ENCODE assay signal across 43 mouse cellular contexts in the genomic region with DNA sequence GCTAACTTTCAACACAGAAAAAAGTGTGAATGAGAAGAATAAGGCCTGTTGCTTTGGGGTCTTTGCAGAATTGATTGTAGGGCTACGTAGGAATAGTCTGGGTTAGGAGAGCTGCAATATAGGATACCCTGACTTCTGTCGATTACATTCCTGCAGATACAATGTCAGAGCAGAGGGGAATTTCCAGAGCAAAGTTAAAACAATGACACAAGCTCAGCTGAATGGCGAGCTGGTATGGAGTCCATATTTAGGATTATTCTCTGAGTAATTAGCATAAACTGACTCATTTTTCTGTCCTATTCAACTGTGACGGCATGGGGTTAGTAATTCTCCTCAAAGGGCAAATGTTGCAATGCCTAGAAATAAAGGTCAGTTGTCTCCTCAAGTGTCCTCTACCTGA. TPM values are rescaled to one million over a fixed set of nuclear protein-coding genes. Genes with fewer than 3 reads are reported as not detected.
"Had no signal": no experiment of that assay in that cellular context is flagged by ENCODE, and none has a peak within 500 bp of the region (broad histone marks: within the 10 kb centered on the region; RNA-seq: fewer than 3 reads in every experiment).

No protein-coding gene starts in this region.

- H3K4me1 ChIP-seq: heart, embryonic 13.5 days; heart, embryonic 15.5 days; hindbrain, embryonic 13.5 days; hindbrain, embryonic 15.5 days; kidney, embryonic 15.5 days; limb, embryonic 13.5 days; limb, embryonic 15.5 days; liver, embryonic 13.5 days; liver, embryonic 15.5 days had no signal

- H3K27me3 ChIP-seq: heart, embryonic 13.5 days; heart, embryonic 15.5 days; hindbrain, embryonic 13.5 days; hindbrain, embryonic 15.5 days; kidney, embryonic 15.5 days; limb, embryonic 13.5 days; limb, embryonic 15.5 days; liver, embryonic 13.5 days; liver, embryonic 15.5 days had no signal

- H3K4me3 ChIP-seq: heart, adult 2 months; heart, embryonic 13.5 days; heart, embryonic 15.5 days; hindbrain, embryonic 13.5 days; hindbrain, embryonic 15.5 days; kidney, embryonic 15.5 days; limb, embryonic 13.5 days; limb, embryonic 15.5 days; liver, embryonic 13.5 days; liver, embryonic 15.5 days had no signal

- H3K4me2 ChIP-seq: heart, embryonic 11.5 days; heart, embryonic 13.5 days; heart, embryonic 15.5 days; hindbrain, embryonic 13.5 days; hindbrain, embryonic 15.5 days; kidney, embryonic 15.5 days; limb, embryonic 13.5 days; limb, embryonic 15.5 days; liver, embryonic 11.5 days; liver, embryonic 13.5 days; liver, embryonic 15.5 days had no signal

- DNase-seq: gastrocnemius, postnatal 14 days; gastrocnemius, postnatal 36 days; heart, adult 11 months; heart, adult 2 months; heart, postnatal 14 days; heart, postnatal 36 days; kidney, adult 18-20 months; kidney, adult 8-10 months; kidney, postnatal 14 days; kidney, postnatal 36 days; layer of hippocampus, adult 9-11 months; layer of hippocampus, postnatal 36 days; left cerebral cortex, postnatal 4 days; liver, embryonic 13.5 days had no signal

- H3K27ac ChIP-seq: heart, adult 2 months; heart, embryonic 13.5 days; heart, embryonic 15.5 days; hindbrain, embryonic 13.5 days; hindbrain, embryonic 15.5 days; hindbrain, postnatal 0 days; kidney, embryonic 15.5 days; kidney, postnatal 0 days; limb, embryonic 13.5 days; limb, embryonic 15.5 days; liver, embryonic 13.5 days; liver, embryonic 15.5 days had no signal

- ATAC-seq: hindbrain, postnatal 0 days; intestine, postnatal 0 days had no signal

- H3K36me3 ChIP-seq: heart, embryonic 13.5 days; heart, embryonic 15.5 days; hindbrain, embryonic 13.5 days; hindbrain, embryonic 15.5 days; kidney, embryonic 15.5 days; limb, embryonic 13.5 days; limb, embryonic 15.5 days; liver, embryonic 13.5 days; liver, embryonic 15.5 days had no signal

- H3K9me3 ChIP-seq: heart, embryonic 13.5 days; heart, embryonic 15.5 days; hindbrain, embryonic 13.5 days; hindbrain, embryonic 15.5 days; kidney, embryonic 15.5 days; limb, embryonic 13.5 days; limb, embryonic 15.5 days; liver, embryonic 13.5 days; liver, embryonic 15.5 days had no signal

- H3K9ac ChIP-seq: heart, embryonic 13.5 days; heart, embryonic 15.5 days; hindbrain, embryonic 13.5 days; hindbrain, embryonic 15.5 days; kidney, embryonic 15.5 days; limb, embryonic 13.5 days; limb, embryonic 15.5 days; liver, embryonic 13.5 days; liver, embryonic 15.5 days had no signal

RNA-seq across cellular contexts. Expression of gene Gc, which starts 12.8 kb away (rescaled TPM):
- total RNA-seq: gastrocnemius, postnatal 14 days; heart, adult 2 months; heart, postnatal 14 days; heart, postnatal 36 days; hematopoietic stem cell, adult 5-6 weeks; layer of hippocampus, adult 18-20 months; layer of hippocampus, adult 8-10 months; layer of hippocampus, postnatal 14 days; layer of hippocampus, postnatal 36 days; left cerebral cortex, adult 18-20 months; left cerebral cortex, adult 8-10 months; left cerebral cortex, postnatal 10 days; left cerebral cortex, postnatal 25 days; left cerebral cortex, postnatal 4 days had no signal
- polyA plus RNA-seq: heart, postnatal 0 days; hindbrain, embryonic 11.5 days; hindbrain, embryonic 13.5 days; large intestine, adult 2 months; limb, embryonic 11.5 days; limb, embryonic 13.5 days had no signal

RNA-seq across cellular contexts. Expression of gene Npffr2, which starts 56.7 kb away (rescaled TPM):
- total RNA-seq: gastrocnemius, adult 18-20 months; gastrocnemius, adult 8-10 months; gastrocnemius, postnatal 14 days; gastrocnemius, postnatal 36 days; heart, adult 2 months; heart, postnatal 14 days; heart, postnatal 36 days; hematopoietic stem cell, adult 5-6 weeks; layer of hippocampus, adult 18-20 months; layer of hippocampus, postnatal 14 days; layer of hippocampus, postnatal 36 days had no signal
- polyA plus RNA-seq: gonadal fat pad, adult 2 months; heart, adult 2 months; heart, embryonic 11.5 days; heart, embryonic 13.5 days; heart, embryonic 15.5 days; heart, postnatal 0 days; hindbrain, embryonic 15.5 days; hindbrain, postnatal 0 days; intestine, embryonic 14.5 days; intestine, postnatal 0 days; kidney, embryonic 15.5 days; large intestine, adult 2 months; limb, embryonic 11.5 days; limb, embryonic 15.5 days; liver, embryonic 13.5 days; liver, embryonic 15.5 days had no signal
